Mouse (Mus musculus): ENCODE data around the gene Pin1. TPM values are rescaled to one million over a fixed set of nuclear protein-coding genes. Genes with fewer than 3 reads are reported as not detected.

The Pin1 gene
- polyA plus RNA-seq, 1 experiment from 2014 or later: 86.4 TPM

GRCm38 (mm10) chr9:20641501-20641900 lies 10.4 kb upstream of the Pin1 start:
- WGBS: 37% methylated on average over 6 of the region's 6 CpGs
- no peak for DNase-seq (ENCODE audit: extremely low spot score, low spot score)

GRCm38 (mm10) chr9:20642101-20642895 lies 9.6 kb upstream of the Pin1 start, which contains the start of gene Ubl5:
TSS of gene Ubl5 (plus strand) at chr9:20642878.
- no peaks in the 10 kb centered on the region for H3K9me3 ChIP-seq
- no peaks in the 10 kb centered on the region for H3K27me3 ChIP-seq (ENCODE audit: poor library complexity, severe bottlenecking)
- DNase-seq (ENCODE audit: extremely low spot score, low spot score): peak; percentile 95
- H3K36me3 ChIP-seq (replicated peaks): peaks cover 36% of the 10 kb centered on the region
- H3K4me3 ChIP-seq: peak within 1 kb of the TSS; percentile 86
- WGBS: under 1% methylated on average over 51 of the region's 51 CpGs
- H3K4me1 ChIP-seq: peaks cover 45% of the 10 kb centered on the region
- peak within 1 kb of the TSS; percentile 91 for H3K27ac ChIP-seq

More at GRCm38 (mm10) chr9:20641501-20641900, 10.4 kb upstream of the Pin1 start:
- peaks cover 45% of the 10 kb centered on the region for H3K4me1 ChIP-seq
- H3K36me3 ChIP-seq (replicated peaks): peaks cover 36% of the 10 kb centered on the region
- peak overlapping the region; percentile 86 for H3K4me3 ChIP-seq
- peak overlapping the region; percentile 91 for H3K27ac ChIP-seq
- no peaks in the 10 kb centered on the region for H3K9me3 ChIP-seq
- H3K27me3 ChIP-seq (ENCODE audit: poor library complexity, severe bottlenecking): no peaks in the 10 kb centered on the region

DNA sequence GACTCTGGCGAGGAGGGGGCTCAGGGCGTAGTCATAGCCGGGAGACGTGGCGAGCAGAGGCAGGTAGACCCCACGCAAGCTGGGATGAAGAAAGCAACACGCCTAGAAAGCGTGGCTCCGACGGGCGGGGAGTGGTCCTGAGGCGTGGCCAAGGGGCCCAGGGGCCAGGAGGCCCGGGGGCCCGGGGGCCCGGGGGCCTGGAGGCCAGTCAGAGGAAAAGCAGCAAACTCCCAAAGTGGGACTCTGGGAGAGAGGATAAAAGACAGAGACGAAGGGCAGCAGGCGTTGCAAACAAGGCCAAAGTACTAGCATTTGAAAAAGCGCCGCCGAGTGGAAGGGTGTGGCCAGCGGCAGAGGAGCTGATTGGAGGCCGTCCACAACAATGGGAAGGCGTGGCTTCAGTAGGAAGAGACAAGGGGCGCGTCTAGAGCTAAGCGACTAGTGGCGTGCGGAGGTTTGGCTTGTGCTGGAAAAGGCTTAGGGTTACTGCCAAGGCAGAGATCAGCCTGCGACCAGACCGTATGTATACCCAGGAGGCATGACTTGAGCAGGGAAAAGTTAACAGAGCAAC lies 8.9 kb upstream of the Pin1 start:
- Histone ChIP-seq H3K27me3 (ENCODE audit: poor library complexity, severe bottlenecking) (no peaks in the 10 kb centered on the region), H3K4me1 (peaks cover 45% of the 10 kb centered on the region), H3K36me3 (replicated peaks) (peaks cover 36% of the 10 kb centered on the region), H3K4me3 (peak overlapping the region; percentile 86), H3K9me3 (no peaks in the 10 kb centered on the region), H3K27ac (peak overlapping the region; percentile 91)
- DNase-seq (ENCODE audit: extremely low spot score, low spot score): peak; percentile 85
- WGBS: under 1% methylated on average over 30 of the region's 30 CpGs

- peaks cover 45% of the 10 kb centered on the region for H3K4me1 ChIP-seq
- H3K27ac ChIP-seq: peak overlapping the region; percentile 91
- peaks cover 36% of the 10 kb centered on the region for H3K36me3 ChIP-seq (replicated peaks)
- WGBS: 13% methylated on average over 13 of the region's 13 CpGs
- no peaks in the 10 kb centered on the region for H3K27me3 ChIP-seq (ENCODE audit: poor library complexity, severe bottlenecking)
- no peaks in the 10 kb centered on the region for H3K9me3 ChIP-seq
- peak overlapping the region; percentile 86 for H3K4me3 ChIP-seq
- no peak for DNase-seq (ENCODE audit: extremely low spot score, low spot score)
These were observed 8.1 kb upstream of the Pin1 start for GRCm38 (mm10) chr9:20643781-20644180.

DNA sequence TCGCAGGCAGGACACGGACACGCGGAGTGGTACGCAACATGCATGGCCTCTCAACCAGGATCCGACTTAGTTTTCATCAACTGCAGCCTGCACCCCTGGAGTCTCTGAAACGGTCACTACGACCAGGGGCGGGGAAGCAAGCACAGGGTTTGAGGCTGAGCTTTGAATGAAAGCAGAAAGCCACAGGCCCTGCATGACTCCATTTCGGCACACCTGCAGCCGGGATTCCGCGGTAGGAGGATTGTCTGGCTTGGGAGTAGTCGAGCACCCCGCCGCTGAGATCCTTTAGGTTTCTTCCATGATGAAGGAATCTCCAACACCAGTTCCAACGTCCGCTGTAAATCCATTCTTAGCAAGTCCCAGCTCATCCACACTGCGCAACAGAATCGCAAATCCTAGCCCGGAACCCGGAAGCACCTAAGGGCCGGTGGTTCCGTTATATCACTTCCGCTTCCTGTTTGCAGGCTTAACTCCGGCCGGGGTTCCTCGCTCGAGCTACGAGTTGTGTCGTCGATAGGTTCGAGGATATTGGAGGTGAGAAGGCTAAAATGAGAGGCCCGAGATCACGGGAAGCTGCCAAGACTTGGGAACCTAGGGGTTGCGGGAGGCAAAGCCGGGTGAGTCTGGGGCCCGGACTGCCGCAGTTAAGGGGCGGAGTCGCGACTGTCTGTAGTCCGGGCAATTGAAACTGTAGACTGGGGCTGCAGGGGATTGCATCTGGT lies 7.4 kb upstream of the Pin1 start, which contains the start of gene Fbxl12:
Gene Fbxl12 (minus strand): TSS at position 408 of the 722 bp plus-strand sequence.
- Histone ChIP-seq H3K36me3 (replicated peaks) (peaks cover 28% of the 10 kb centered on the region), H3K4me3 (peak within 1 kb of the TSS; percentile 86), H3K9me3 (no peaks in the 10 kb centered on the region), H3K4me1 (peaks cover 45% of the 10 kb centered on the region), H3K27ac (peak within 1 kb of the TSS; percentile 91), H3K27me3 (ENCODE audit: poor library complexity, severe bottlenecking) (no peaks in the 10 kb centered on the region)
- peak; percentile 79 for DNase-seq (ENCODE audit: extremely low spot score, low spot score)
- WGBS: under 1% methylated on average over 43 of the region's 43 CpGs

DNA sequence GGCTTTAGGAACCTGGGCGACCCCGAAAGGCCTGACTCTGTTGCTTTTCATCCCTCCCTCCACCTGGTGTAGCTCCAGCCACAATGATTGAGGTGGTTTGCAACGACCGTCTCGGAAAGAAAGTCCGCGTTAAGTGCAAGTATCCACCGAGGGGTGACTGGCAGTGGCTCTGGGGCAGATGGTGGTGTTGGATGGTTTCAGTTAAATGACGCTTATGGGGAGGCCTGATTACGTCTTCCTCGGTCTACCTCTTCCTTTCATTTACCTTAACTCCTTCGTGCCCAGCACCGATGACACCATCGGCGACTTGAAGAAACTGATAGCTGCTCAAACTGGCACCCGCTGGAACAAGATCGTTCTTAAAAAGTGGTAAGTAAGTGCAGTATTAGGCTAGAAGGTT lies 6.8 kb upstream of the Pin1 start:
- Histone ChIP-seq H3K27me3 (ENCODE audit: poor library complexity, severe bottlenecking) (no peaks in the 10 kb centered on the region), H3K36me3 (replicated peaks) (peaks cover 27% of the 10 kb centered on the region), H3K4me1 (peaks cover 45% of the 10 kb centered on the region), H3K9me3 (no peaks in the 10 kb centered on the region), H3K27ac (peak overlapping the region; percentile 91), H3K4me3 (peak overlapping the region; percentile 86)
- DNase-seq (ENCODE audit: extremely low spot score, low spot score): no peak
- 5% methylated on average over 17 of the region's 17 CpGs for WGBS

DNA sequence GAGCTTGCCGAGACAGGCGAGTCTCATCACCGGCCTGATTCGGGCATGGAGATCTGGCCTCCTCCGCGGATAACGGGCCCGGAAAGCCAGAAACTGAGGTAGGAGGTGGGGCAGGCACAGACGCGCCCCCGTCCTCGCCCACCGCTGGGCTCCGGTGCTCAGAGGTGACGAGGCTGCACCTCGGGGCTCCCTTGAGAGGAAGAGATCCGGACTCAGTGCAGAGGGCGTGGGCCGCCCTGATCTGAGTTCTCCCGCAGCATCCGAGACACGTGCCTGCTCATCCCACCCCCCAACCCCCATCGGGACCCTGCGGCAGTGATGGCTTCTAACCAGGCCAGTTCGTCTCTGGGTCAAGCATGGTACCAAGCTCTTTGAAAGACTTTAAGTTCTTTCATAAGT lies 364 bp downstream of the Pin1 start:
- Histone ChIP-seq H3K36me3 (replicated peaks) (peaks cover 55% of the 10 kb centered on the region), H3K4me1 (peaks cover 35% of the 10 kb centered on the region), H3K4me3 (peak overlapping the region; percentile 97), H3K27ac (peak overlapping the region; percentile 92), H3K27me3 (ENCODE audit: poor library complexity, severe bottlenecking) (no peaks in the 10 kb centered on the region), H3K9me3 (no peaks in the 10 kb centered on the region)
- WGBS: under 1% methylated on average over 25 of the region's 25 CpGs
- DNase-seq (ENCODE audit: extremely low spot score, low spot score): no peak

DNA sequence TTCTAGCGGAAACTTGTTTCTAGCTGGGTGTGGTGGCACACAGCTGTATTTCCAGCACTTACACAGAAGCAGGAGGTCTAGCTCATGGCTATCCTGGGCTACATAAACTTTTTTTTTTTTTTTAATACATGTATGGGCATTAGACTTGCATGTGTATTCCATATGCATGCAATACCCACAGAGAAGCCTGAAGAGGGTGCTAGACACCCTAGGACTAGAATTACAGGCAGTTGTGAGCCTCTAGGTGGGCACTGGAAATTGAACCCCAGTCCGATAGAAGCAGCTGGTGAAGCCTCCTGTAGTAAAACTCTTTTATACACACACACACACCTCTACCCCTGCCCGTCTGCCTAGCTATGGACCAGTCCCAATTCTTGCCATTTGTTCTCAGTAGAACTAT lies 2.0 kb downstream of the Pin1 start:
- Histone ChIP-seq H3K4me1 (peaks cover 35% of the 10 kb centered on the region), H3K27me3 (ENCODE audit: poor library complexity, severe bottlenecking) (no peaks in the 10 kb centered on the region), H3K36me3 (replicated peaks) (peaks cover 56% of the 10 kb centered on the region), H3K4me3 (peak overlapping the region; percentile 97), H3K9me3 (no peaks in the 10 kb centered on the region), H3K27ac (no peak overlapping the region)
- 90% methylated on average over 3 of the region's 3 CpGs for WGBS
- no peak for DNase-seq (ENCODE audit: extremely low spot score, low spot score)

GRCm38 (mm10) chr9:20657546-20657945 lies 5.7 kb downstream of the Pin1 start:
- peaks cover 93% of the 10 kb centered on the region for H3K36me3 ChIP-seq (replicated peaks)
- 91% methylated on average over 3 of the region's 3 CpGs for WGBS

DNA sequence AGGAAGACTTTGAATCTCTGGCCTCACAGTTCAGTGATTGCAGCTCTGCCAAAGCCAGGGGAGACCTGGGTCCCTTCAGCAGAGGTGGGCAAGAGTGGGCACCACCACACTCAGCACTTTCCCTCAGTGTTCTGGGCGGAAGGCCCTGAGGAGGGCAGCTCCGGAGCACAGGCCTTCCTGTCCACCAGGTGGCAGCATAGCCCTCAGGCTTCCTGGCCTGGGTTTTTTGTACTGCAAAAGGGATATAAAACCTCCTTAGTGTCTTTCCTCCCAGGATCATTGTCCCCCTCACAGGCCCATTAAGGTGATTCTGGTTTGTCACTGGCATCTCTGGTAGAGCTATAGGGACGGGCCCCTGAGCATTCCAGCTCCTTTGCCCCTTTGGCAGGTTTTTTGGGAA lies 10.4 kb downstream of the Pin1 start:
- Histone ChIP-seq H3K4me1 (peaks cover 39% of the 10 kb centered on the region), H3K9me3 (no peaks in the 10 kb centered on the region), H3K27ac (no peak overlapping the region), H3K4me3 (no peak overlapping the region), H3K27me3 (ENCODE audit: poor library complexity, severe bottlenecking) (no peaks in the 10 kb centered on the region), H3K36me3 (replicated peaks) (peaks cover 83% of the 10 kb centered on the region)
- 69% methylated on average over 3 of the region's 3 CpGs for WGBS
- peak; percentile 64 for DNase-seq (ENCODE audit: extremely low spot score, low spot score)

More at GRCm38 (mm10) chr9:20657546-20657945, 5.7 kb downstream of the Pin1 start:
- peaks cover 26% of the 10 kb centered on the region for H3K4me1 ChIP-seq
- no peak overlapping the region for H3K4me3 ChIP-seq
- DNase-seq (ENCODE audit: extremely low spot score, low spot score): no peak
- H3K27me3 ChIP-seq (ENCODE audit: poor library complexity, severe bottlenecking): no peaks in the 10 kb centered on the region
- H3K27ac ChIP-seq: no peak overlapping the region
- H3K9me3 ChIP-seq: no peaks in the 10 kb centered on the region

DNA sequence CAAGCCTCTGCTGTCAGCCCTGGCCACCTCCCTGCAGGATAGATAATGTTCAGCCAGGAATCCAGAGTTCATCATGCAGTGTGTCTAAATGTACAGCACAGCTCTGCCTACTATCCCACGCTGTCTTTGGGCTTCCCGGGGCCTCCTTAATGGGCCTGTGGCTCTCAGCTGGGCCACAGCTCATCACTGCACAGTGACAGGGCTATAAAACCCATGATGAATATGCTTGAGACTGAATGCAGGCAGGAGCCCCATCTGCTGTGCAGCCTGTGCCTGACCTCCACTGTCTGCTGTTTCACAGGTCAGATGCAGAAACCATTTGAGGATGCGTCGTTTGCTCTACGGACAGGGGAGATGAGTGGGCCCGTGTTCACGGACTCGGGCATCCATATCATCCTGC lies 11.0 kb downstream of the Pin1 start:
- WGBS: 98% methylated on average over 8 of the region's 8 CpGs
- Histone ChIP-seq H3K4me1 (peaks cover 39% of the 10 kb centered on the region), H3K9me3 (no peaks in the 10 kb centered on the region), H3K27me3 (ENCODE audit: poor library complexity, severe bottlenecking) (no peaks in the 10 kb centered on the region), H3K4me3 (no peak overlapping the region), H3K27ac (no peak overlapping the region), H3K36me3 (replicated peaks) (peaks cover 78% of the 10 kb centered on the region)
- no peak for DNase-seq (ENCODE audit: extremely low spot score, low spot score)

GRCm38 (mm10) chr9:20663956-20664355 lies 12.1 kb downstream of the Pin1 start:
- Histone ChIP-seq H3K4me1 (peaks cover 39% of the 10 kb centered on the region), H3K27me3 (ENCODE audit: poor library complexity, severe bottlenecking) (no peaks in the 10 kb centered on the region), H3K4me3 (no peak overlapping the region), H3K27ac (no peak overlapping the region), H3K36me3 (replicated peaks) (peaks cover 72% of the 10 kb centered on the region), H3K9me3 (no peaks in the 10 kb centered on the region)
- 87% methylated on average over 2 of the region's 2 CpGs for WGBS
- no peak for DNase-seq (ENCODE audit: extremely low spot score, low spot score)
